Mouse (Mus musculus) left cerebral cortex, postnatal 14 days (tissue): Measurements from ENCODE around the gene Golga1. TPM values are rescaled to one million over a fixed set of nuclear protein-coding genes. Genes with fewer than 3 reads are reported as not detected.
A peak's percentile ranks its signal among the peaks of the same experiment; 100 is the strongest.
"Not testable (repeated sequence)": the region's sequence is repeated elsewhere in the genome, so short reads cannot be mapped to it uniquely, and the experiment has no call there.

ENCODE experiments used
- DNase-seq, 2 experiments: peaks; one replicate each; pipeline ENCODE4 v3.0.0; 2021 to 2022; ENCODE audit warnings: low spot score in 2 of 2, mixed read lengths in 1 of 2
- intact Hi-C: fragments of 180-260 bp; cut with DNase I; formaldehyde crosslinking; loops from one replicate; pipeline ENCODE4 v1.15.1; 2025
- long read RNA-seq, 2 experiments: library from polyadenylated mRNA; stranded (forward); transcript quantifications; one replicate each; pipeline ENCODE4 v2.0.0; 2021
- total RNA-seq, 2 experiments: library from RNA; stranded (reverse); gene quantifications; 2 replicates each; pipeline ENCODE4 v1.2.3; 2021

Golga1 gene
- 10 to 100 TPM; 26.1 to 31.9 TPM for total RNA-seq
- long read RNA-seq, experiment 1, full-length matches to known transcripts, result 6 of 18 reads
- long read RNA-seq, experiment 1, partial matches to known transcripts, result 2 of 18 reads
- long read RNA-seq, experiment 1, other reads (novel, unspliced or antisense), result 10 of 18 reads
- long read RNA-seq, experiment 2, full-length matches to known transcripts, result 8 of 15 reads
- long read RNA-seq, experiment 2, partial matches to known transcripts, result 0 of 15 reads
- long read RNA-seq, experiment 2, other reads (novel, unspliced or antisense), result 7 of 15 reads

- intact Hi-C loops, result loop anchor here (5.0 kb wide), 1 partner anchor 127 kb away; the partner anchor contains the start of gene Scai
- DNase-seq, result peak; percentile 91
Measured at GRCm38 (mm10) chr2:39065400-39065987, at the start of gene Golga1. TSS of gene Golga1 (minus strand) at chr2:39065541.

DNA sequence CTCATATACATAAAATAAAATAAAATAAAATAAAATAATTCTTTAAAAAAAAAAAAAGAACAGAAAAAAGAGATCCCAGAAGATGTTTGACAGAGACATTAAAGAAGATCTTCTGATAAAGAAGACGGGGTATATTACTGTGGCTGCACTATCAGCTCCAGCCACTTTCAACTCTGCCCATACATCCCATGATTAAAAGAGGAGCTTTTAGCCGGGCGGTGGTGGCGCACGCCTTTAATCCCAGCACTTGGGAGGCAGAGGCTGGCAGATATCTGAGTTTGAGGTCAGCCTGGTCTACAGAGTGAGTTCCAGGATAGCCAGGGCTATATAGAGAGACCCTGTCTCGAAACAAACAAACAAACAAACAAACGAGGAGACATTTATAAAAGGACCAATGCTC lies 48.8 kb upstream of the Golga1 start:
- DNase-seq, result no peak
- intact Hi-C loops, result no loop called here

DNA sequence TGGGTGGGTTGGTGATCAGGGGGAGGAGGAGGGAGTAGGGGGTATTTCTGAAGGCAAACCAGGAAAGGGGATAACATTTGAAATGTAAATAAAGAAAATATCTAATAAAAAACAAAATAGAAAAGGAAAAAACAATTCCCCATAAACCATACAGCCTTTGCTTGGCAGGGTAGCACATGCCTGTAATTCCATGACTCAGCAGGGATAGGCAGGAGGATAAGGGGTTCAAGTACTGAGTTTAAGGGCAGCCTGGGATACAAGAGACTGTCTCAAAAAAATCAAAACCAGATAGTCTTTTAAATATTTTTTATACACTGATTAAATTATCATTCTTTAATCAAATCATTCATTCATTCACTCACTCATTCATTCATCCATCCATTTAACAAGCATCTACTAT lies 45.2 kb upstream of the Golga1 start:
- intact Hi-C loops, result no loop called here
- no peak for DNase-seq

DNA sequence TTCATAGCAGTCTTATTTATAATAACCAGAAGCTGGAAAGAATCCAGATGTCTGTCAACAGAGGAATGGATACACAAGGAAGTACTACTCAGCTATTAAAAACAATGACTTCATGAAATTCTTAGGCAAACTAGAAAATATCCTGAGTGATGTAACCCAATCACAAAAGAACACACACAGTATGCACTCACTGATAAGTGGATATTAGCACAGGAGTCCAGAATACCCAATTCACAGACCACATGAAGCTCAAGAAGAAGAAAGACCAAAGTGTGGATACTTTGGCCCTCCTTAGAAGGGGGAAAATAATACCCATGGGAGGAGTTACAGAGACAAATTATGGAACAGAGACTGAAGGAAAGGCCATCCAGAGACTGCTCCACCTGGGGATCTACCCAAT lies 44.4 kb upstream of the Golga1 start:
- intact Hi-C loops, DNase-seq: not testable (repeated sequence)

- DNase-seq, intact Hi-C loops: not testable (repeated sequence)
Measured at GRCm38 (mm10) chr2:39099951-39100350, 34.6 kb upstream of the Golga1 start.

DNA sequence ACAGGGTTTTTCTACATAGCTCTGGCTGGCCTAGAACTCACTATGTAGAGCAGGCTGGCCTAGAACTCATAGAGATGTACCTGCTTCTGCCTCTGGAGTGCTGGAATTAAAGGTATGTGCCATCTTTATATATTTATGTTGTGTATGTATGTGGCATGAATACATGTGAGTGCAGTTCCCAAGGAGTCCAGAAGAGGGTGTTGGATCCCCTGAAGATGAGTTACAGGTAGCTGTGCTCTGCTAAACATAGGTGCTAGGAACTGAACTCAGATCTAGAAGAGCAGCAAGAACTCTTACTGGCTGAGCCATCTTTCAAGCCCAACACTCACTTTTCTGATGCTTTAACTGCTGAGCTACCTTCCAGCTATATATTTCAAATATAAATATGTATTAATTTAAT lies 32.7 kb upstream of the Golga1 start:
- intact Hi-C loops, result no loop called here
- no peak for DNase-seq

DNA sequence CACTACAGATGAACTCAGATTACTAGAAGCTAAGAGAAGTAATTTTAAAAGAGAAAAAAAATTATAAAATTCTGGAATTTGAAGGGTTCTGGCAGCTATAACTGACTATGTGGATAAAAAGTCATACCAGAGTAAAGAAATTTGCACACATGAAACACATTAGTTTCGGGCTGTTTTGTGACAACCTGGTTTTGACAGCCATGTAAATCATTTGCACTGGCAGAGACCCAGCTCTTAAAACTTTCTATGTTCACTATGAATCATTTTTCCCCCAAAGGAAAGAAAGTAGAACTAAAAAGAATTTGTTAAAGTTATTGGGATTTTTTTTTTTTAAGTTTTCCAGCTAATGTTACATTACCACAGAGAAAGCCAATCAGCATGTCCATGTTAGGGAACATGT lies 26.6 kb upstream of the Golga1 start:
- no peak for DNase-seq
- intact Hi-C loops, result no loop called here

DNA sequence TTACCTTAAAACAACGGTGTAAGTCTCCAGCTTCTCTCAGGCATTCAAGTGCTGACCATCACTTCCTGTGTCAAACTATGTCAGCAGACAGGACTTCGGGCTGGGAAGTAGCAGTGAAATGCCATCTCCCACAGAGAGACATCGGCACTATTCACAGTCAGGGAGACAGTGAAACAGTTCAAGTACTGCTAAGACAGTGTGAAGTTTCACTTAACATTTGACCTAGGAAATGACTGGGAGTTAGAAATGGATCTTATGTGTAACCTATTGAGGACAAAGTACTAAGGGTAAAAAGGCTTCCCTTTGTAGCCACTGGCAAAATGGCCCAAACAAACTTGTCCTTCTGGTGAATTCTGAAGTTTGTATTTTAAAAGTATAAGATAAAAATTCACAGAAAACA lies 17.4 kb upstream of the Golga1 start:
- intact Hi-C loops, result loop anchor here (5.0 kb wide), 1 partner anchor 40 kb away; no protein-coding TSS in a partner anchor
- DNase-seq, result no peak

GRCm38 (mm10) chr2:39070666-39071065 lies 5.3 kb upstream of the Golga1 start:
- no peak for DNase-seq
- intact Hi-C loops, result no loop called here

DNA sequence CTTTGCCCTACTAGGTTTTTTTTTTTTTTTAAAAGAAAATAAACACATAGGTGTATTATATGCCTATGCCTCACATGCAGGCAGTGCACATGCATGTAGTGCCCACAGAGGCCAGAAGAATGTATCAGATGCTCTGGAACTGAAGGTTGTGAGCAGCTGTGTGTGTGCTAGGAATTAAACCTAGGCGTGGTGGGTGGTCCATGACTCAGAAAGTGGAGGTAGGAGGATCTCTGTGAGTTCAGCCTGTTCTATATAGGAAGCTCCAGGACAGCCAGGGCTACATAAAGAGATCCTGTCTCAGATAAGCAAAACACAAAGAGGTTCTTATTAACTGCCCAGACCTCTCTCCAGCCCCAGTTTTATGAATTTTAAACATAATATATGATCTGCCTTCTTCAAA lies 3.8 kb upstream of the Golga1 start:
- DNase-seq, result no peak
- intact Hi-C loops, result loop anchor here (5.0 kb wide), 1 partner anchor 123 kb away; the partner anchor contains the start of gene Scai

GRCm38 (mm10) chr2:39064687-39065399 lies 498 bp downstream of the Golga1 start:
- peak in 1 of 2 experiments; percentile 13 for DNase-seq
- intact Hi-C loops, result loop anchor here (5.0 kb wide), 1 partner anchor 127 kb away; the partner anchor contains the start of gene Scai

- intact Hi-C loops, result no loop called here
- no peak for DNase-seq
Measured at GRCm38 (mm10) chr2:39048515-39048914, 16.8 kb downstream of the Golga1 start.

- no peak for DNase-seq
- intact Hi-C loops, result loop anchor here (5.0 kb wide), 1 partner anchor 42 kb away; no protein-coding TSS in a partner anchor
Measured at GRCm38 (mm10) chr2:39040215-39040614, 25.1 kb downstream of the Golga1 start.

- intact Hi-C loops, result no loop called here
- DNase-seq, result peak in 1 of 2 experiments; percentile 52
Measured at GRCm38 (mm10) chr2:39031611-39032010, 33.7 kb downstream of the Golga1 start.

GRCm38 (mm10) chr2:39020004-39020403 lies 45.3 kb downstream of the Golga1 start:
- no peak for DNase-seq
- intact Hi-C loops, result no loop called here

- DNase-seq, result no peak
- intact Hi-C loops, result no loop called here
Measured at GRCm38 (mm10) chr2:39016581-39016980, 48.8 kb downstream of the Golga1 start.

- intact Hi-C loops, result no loop called here
- DNase-seq, result no peak
Measured at GRCm38 (mm10) chr2:39012768-39013279, 52.5 kb downstream of the Golga1 start.

DNA sequence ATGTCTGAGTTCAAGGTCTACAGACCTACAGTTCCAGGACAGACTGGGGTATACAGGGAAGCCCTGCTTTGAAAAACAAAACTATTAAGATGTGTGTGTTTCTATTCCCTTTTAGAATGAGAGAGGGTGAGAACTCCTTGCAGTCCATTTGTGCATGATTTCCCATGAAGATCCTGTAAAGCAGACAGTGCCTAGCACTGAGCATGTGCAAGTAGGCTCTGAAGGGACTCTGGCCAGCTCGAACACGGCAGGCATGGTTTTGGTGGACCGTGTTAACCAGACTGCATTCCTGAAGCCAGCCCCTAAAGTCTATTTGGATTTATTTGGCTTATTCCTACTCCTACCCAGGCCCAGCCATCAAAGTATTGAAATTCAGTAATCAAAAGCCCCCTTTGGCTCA lies 53.4 kb downstream of the Golga1 start:
- intact Hi-C loops, result no loop called here
- no peak for DNase-seq

- intact Hi-C loops, result no loop called here
- DNase-seq, result peak in 1 of 2 experiments; percentile 63
Measured at GRCm38 (mm10) chr2:39011264-39011663, 54.1 kb downstream of the Golga1 start.

- DNase-seq, intact Hi-C loops: not testable (repeated sequence)
Measured at GRCm38 (mm10) chr2:39010144-39010543, 55.2 kb downstream of the Golga1 start.
